In genomic region chr7:44604619-44605018, GRCm38 (mm10) we compare ENCODE assay signal across 9 mouse cellular contexts. TPM values are rescaled to one million over a fixed set of nuclear protein-coding genes. Genes with fewer than 3 reads are reported as not detected.
DNase-seq lines count a peak whose midpoint lies in the region; ATAC-seq and TF ChIP-seq lines count a peak whose summit lies in the region.
"Had no signal": no experiment of that assay in that cellular context is flagged by ENCODE, and none has a peak within 500 bp of the region (broad histone marks: within the 10 kb centered on the region; RNA-seq: fewer than 3 reads in every experiment).

No protein-coding gene starts in this region.

- H3K4me2 ChIP-seq in kidney, postnatal 0 days (ENCODE audit: low read length) = peak overlapping the region; percentile 50
- peak overlapping the region; percentile 46 for H3K4me2 ChIP-seq in forebrain, embryonic 11.5 days (ENCODE audit: low read depth, low read length, severe bottlenecking)
- H3K4me2 ChIP-seq in limb, embryonic 11.5 days (ENCODE audit: low read depth, severe bottlenecking) = peak overlapping the region; percentile 40
- H3K4me2 ChIP-seq in neural tube, embryonic 14.5 days (ENCODE audit: low read depth, low read length) = peak overlapping the region; percentile 44

- TF ChIP-seq CTCF in kidney, postnatal 0 days (IDR thresholded peaks at IDR 0.05; ENCODE audit: low read depth) = no peak

- H3K4me3 ChIP-seq in kidney, postnatal 0 days (replicated peaks; ENCODE audit: low read depth, low read length) = peak overlapping the region; percentile 13; the same call in 1 of the 2 replicates
- H3K4me3 ChIP-seq in forebrain, embryonic 11.5 days (ENCODE audit: low read depth, low read length) = peak overlapping the region; percentile 23
- peak overlapping the region; percentile 17 for H3K4me3 ChIP-seq in limb, embryonic 11.5 days (ENCODE audit: low read depth, low read length)
- peak overlapping the region; percentile 14; the same call in 1 of the 2 replicates for H3K4me3 ChIP-seq in neural tube, embryonic 14.5 days (ENCODE audit: low read depth, low read length)

- H3K9me3 ChIP-seq in kidney, postnatal 0 days (replicated peaks; ENCODE audit: low read length) = no peaks in the 10 kb centered on the region
- no peaks in the 10 kb centered on the region for H3K9me3 ChIP-seq in forebrain, embryonic 11.5 days (ENCODE audit: control insufficient read depth, low read length)
- no peaks in the 10 kb centered on the region for H3K9me3 ChIP-seq in limb, embryonic 11.5 days (ENCODE audit: control insufficient read depth, low read length)
- H3K9me3 ChIP-seq in neural tube, embryonic 14.5 days (ENCODE audit: control insufficient read depth, low read length) = no peaks in the 10 kb centered on the region

- ATAC-seq in kidney, postnatal 0 days (replicated peaks; ENCODE audit: low FRiP score, low read depth) = no peak
- ATAC-seq in forebrain, embryonic 11.5 days (replicated peaks; ENCODE audit: low FRiP score) = peak; percentile 34
- no peak for ATAC-seq in limb, embryonic 11.5 days (ENCODE audit: insufficient number of reproducible peaks, low FRiP score, low TSS enrichment, low read depth)
- no peak; the same call in 1 of the 2 replicates for ATAC-seq in neural tube, embryonic 14.5 days (ENCODE audit: low read depth)

- no peak overlapping the region for H3K9ac ChIP-seq in kidney, postnatal 0 days (ENCODE audit: low read depth, low read length)
- no peak overlapping the region for H3K9ac ChIP-seq in forebrain, embryonic 11.5 days (ENCODE audit: low read length)
- no peak overlapping the region for H3K9ac ChIP-seq in limb, embryonic 11.5 days (ENCODE audit: low read length)
- H3K9ac ChIP-seq in neural tube, embryonic 14.5 days (replicated peaks; ENCODE audit: low read depth, low read length) = 0 out of 2 replicates have a peak overlapping the region, but pooled peaks have one; percentile 1

- no peaks in the 10 kb centered on the region for H3K36me3 ChIP-seq in kidney, postnatal 0 days (ENCODE audit: insufficient read depth, low read length)
- H3K36me3 ChIP-seq in forebrain, embryonic 11.5 days (ENCODE audit: control insufficient read depth, insufficient read depth, low read length) = no peaks in the 10 kb centered on the region
- no peaks in the 10 kb centered on the region for H3K36me3 ChIP-seq in limb, embryonic 11.5 days (ENCODE audit: control insufficient read depth, insufficient read depth, low read length)
- H3K36me3 ChIP-seq in neural tube, embryonic 14.5 days (ENCODE audit: control insufficient read depth, insufficient read depth, low read length) = no peaks in the 10 kb centered on the region

- H3K27ac ChIP-seq in kidney, postnatal 0 days = no peak overlapping the region
- H3K27ac ChIP-seq in forebrain, embryonic 11.5 days (ENCODE audit: low read depth, low read length) = no peak overlapping the region
- no peak overlapping the region for H3K27ac ChIP-seq in limb, embryonic 11.5 days (replicated peaks; ENCODE audit: low read depth, low read length)
- H3K27ac ChIP-seq in neural tube, embryonic 14.5 days (ENCODE audit: low read depth, low read length) = no peak overlapping the region
- H3K27ac ChIP-seq: macrophage had no signal

- DNase-seq in kidney, postnatal 0 days (ENCODE audit: low spot score) = no peak
- DNase-seq in kidney, adult 18-20 months = no peak
- no peak for DNase-seq in forebrain, embryonic 11.5 days (ENCODE audit: low spot score)
- no peak for DNase-seq in limb, embryonic 11.5 days (ENCODE audit: low spot score)
- DNase-seq in ovary, postnatal 36 days (ENCODE audit: low spot score) = no peak
- no peak for DNase-seq in right cerebral cortex, adult 18-20 months
- DNase-seq in heart, adult 8-10 months (ENCODE audit: low spot score) = no peak

- WGBS in kidney, postnatal 0 days = 3% methylated on average over 8 of the region's 8 CpGs
- WGBS in forebrain, embryonic 11.5 days = 2% methylated on average over 8 of the region's 8 CpGs
- WGBS in limb, embryonic 11.5 days = 4% methylated on average over 8 of the region's 8 CpGs
- WGBS in neural tube, embryonic 14.5 days = under 1% methylated on average over 8 of the region's 8 CpGs

- peaks cover 30% of the 10 kb centered on the region for H3K27me3 ChIP-seq in kidney, postnatal 0 days (ENCODE audit: insufficient read depth, low read length)
- peaks cover 15% of the 10 kb centered on the region for H3K27me3 ChIP-seq in forebrain, embryonic 11.5 days (ENCODE audit: control insufficient read depth, insufficient read depth, low read length)
- peaks cover 43% of the 10 kb centered on the region for H3K27me3 ChIP-seq in limb, embryonic 11.5 days (ENCODE audit: control insufficient read depth, insufficient read depth, low read length)
- peaks cover 12% of the 10 kb centered on the region; the same call in 1 of the 2 replicates for H3K27me3 ChIP-seq in neural tube, embryonic 14.5 days (ENCODE audit: control insufficient read depth, insufficient read depth, low read length)

- 0 out of 2 replicates have a peak, but pooled peaks cover 4% of the 10 kb centered on the region for H3K4me1 ChIP-seq in kidney, postnatal 0 days (replicated peaks; ENCODE audit: insufficient read depth, low read length)
- peaks cover 16% of the 10 kb centered on the region for H3K4me1 ChIP-seq in forebrain, embryonic 11.5 days (replicated peaks; ENCODE audit: control insufficient read depth, insufficient read depth, low read length)
- H3K4me1 ChIP-seq in limb, embryonic 11.5 days (ENCODE audit: control insufficient read depth, insufficient read depth, low read length) = peaks cover 6% of the 10 kb centered on the region
- 0 out of 2 replicates have a peak, but pooled peaks cover 5% of the 10 kb centered on the region for H3K4me1 ChIP-seq in neural tube, embryonic 14.5 days (ENCODE audit: control insufficient read depth, insufficient read depth, low read length)

RNA-seq across cellular contexts. Expression of gene Kcnc3, which starts 14.2 kb away (rescaled TPM):
- 0.26 and 0.30 TPM in 2 replicates for polyA plus RNA-seq in kidney, postnatal 0 days (2015; fragmentation: Nextera tagmentation; extraction: Ambion mirVana)
- 1.8 and 2.0 TPM in 2 replicates for polyA plus RNA-seq in forebrain, embryonic 11.5 days (2014; fragmentation: Nextera tagmentation; extraction: Ambion mirVana)
- polyA plus RNA-seq in limb, embryonic 11.5 days (2014; fragmentation: Nextera tagmentation; extraction: Ambion mirVana) = 0.31 and 0.36 TPM in 2 replicates
- polyA plus RNA-seq in neural tube, embryonic 14.5 days (2014; fragmentation: Nextera tagmentation; extraction: Ambion mirVana) = 7.5 and 8.9 TPM in 2 replicates
- total RNA-seq in heart, adult 8-10 months (2022) = 1 to 10 TPM; 2.7 to 4.0 (median 2.7) TPM

RNA-seq across cellular contexts. Expression of gene Napsa, which starts 32.4 kb away (rescaled TPM):
- 376 and 408 TPM in 2 replicates for polyA plus RNA-seq in kidney, postnatal 0 days (2015; fragmentation: Nextera tagmentation; extraction: Ambion mirVana)
- polyA plus RNA-seq in forebrain, embryonic 11.5 days (2014; fragmentation: Nextera tagmentation; extraction: Ambion mirVana) = 0.68 and 0.92 TPM in 2 replicates
- 0.44 and 0.61 TPM in 2 replicates for polyA plus RNA-seq in limb, embryonic 11.5 days (2014; fragmentation: Nextera tagmentation; extraction: Ambion mirVana)
- 0.82 and 2.1 TPM in 2 replicates for polyA plus RNA-seq in neural tube, embryonic 14.5 days (2014; fragmentation: Nextera tagmentation; extraction: Ambion mirVana)
- total RNA-seq in heart, adult 8-10 months (2022) = 1 to 10 TPM in 1 of 4 experiments, under 1 TPM in 3; 0.28 to 1.9 (median 0.37) TPM

RNA-seq across cellular contexts. Expression of gene Nr1h2, which starts 50.9 kb away (rescaled TPM):
- polyA plus RNA-seq in kidney, postnatal 0 days (2015; fragmentation: Nextera tagmentation; extraction: Ambion mirVana) = 80.6 and 83.0 TPM in 2 replicates
- polyA plus RNA-seq in forebrain, embryonic 11.5 days (2014; fragmentation: Nextera tagmentation; extraction: Ambion mirVana) = 72.3 and 76.4 TPM in 2 replicates
- polyA plus RNA-seq in limb, embryonic 11.5 days (2014; fragmentation: Nextera tagmentation; extraction: Ambion mirVana) = 70.2 and 72.1 TPM in 2 replicates
- 57.2 and 59.5 TPM in 2 replicates for polyA plus RNA-seq in neural tube, embryonic 14.5 days (2014; fragmentation: Nextera tagmentation; extraction: Ambion mirVana)
- 10 to 100 TPM; 42.6 to 56.6 (median 45.5) TPM for total RNA-seq in heart, adult 8-10 months (2022)

RNA-seq across cellular contexts. Expression of gene Pold1, which starts 56.0 kb away (rescaled TPM):
- 38.0 and 45.9 TPM in 2 replicates for polyA plus RNA-seq in kidney, postnatal 0 days (2015; fragmentation: Nextera tagmentation; extraction: Ambion mirVana)
- polyA plus RNA-seq in forebrain, embryonic 11.5 days (2014; fragmentation: Nextera tagmentation; extraction: Ambion mirVana) = 124 and 133 TPM in 2 replicates
- 82.5 and 84.3 TPM in 2 replicates for polyA plus RNA-seq in limb, embryonic 11.5 days (2014; fragmentation: Nextera tagmentation; extraction: Ambion mirVana)
- 9.4 and 12.5 TPM in 2 replicates for polyA plus RNA-seq in neural tube, embryonic 14.5 days (2014; fragmentation: Nextera tagmentation; extraction: Ambion mirVana)
- total RNA-seq in heart, adult 8-10 months (2022) = 10 to 100 TPM; 13.4 to 15.9 (median 14.9) TPM

Comparison
In these comparisons a context has a peak if more than half of its experiments do, and no peak if none do; other contexts are left out.
1. RNA of gene Napsa, which starts 32.4 kb away (polyA plus RNA-seq): 376 to 408 TPM in kidney, postnatal 0 days; 0.82 to 2.1 TPM in neural tube, embryonic 14.5 days, 0.68 to 0.92 TPM in forebrain, embryonic 11.5 days and 0.44 to 0.61 TPM in limb, embryonic 11.5 days; every median in the first group is over 100 times any median in the second.
2. Peak in every context shown above with its lines, with median percentiles within 50 percentile points of each other: H3K4me2 ChIP-seq and H3K4me3 ChIP-seq.